Mouse (Mus musculus) stomach, embryonic 14.5 days (tissue): ENCODE measurements at regions not wholly inside any gene's neighbourhood (a gene's known extent, or its start where the extent isn't known, plus 50 kb on each side); places are given as distances from the start of the nearest gene placed in this dataset.

Experiments used
- ATAC-seq: fragments of 200-750 bp; cut with Nextera tagmentation; 2 replicates; pipeline ENCODE4 v1.8.0; 2017; ENCODE audit warnings: low read depth, moderate TSS enrichment; ENCODE audit not compliant: insufficient number of reproducible peaks, insufficient read depth, low FRiP score
- H3K27ac ChIP-seq: fragments of 300-500 bp; sonication (generic); 2 replicates; pipeline ENCODE4 v1.5.1; 2014; ENCODE audit warnings: mild to moderate bottlenecking, low read length, moderate library complexity, mixed read lengths
- H3K27me3 ChIP-seq: fragments of 300-500 bp; sonication (generic); 2 replicates; pipeline ENCODE4 v1.6.1; 2014; ENCODE audit warnings: low read length, control low read depth, mixed read lengths; ENCODE audit not compliant: control insufficient read depth, insufficient read depth
- H3K36me3 ChIP-seq: fragments of 300-500 bp; sonication (generic); 2 replicates; pipeline ENCODE4 v1.6.1; 2014; ENCODE audit warnings: mild to moderate bottlenecking, control low read depth, low read length, moderate library complexity, mixed read lengths; ENCODE audit not compliant: control insufficient read depth, insufficient read depth
- H3K4me1 ChIP-seq: fragments of 300-500 bp; sonication (generic); 2 replicates; pipeline ENCODE4 v1.6.1; 2014; ENCODE audit warnings: low read length, control low read depth, mixed read lengths; ENCODE audit not compliant: control insufficient read depth, insufficient read depth
- H3K4me2 ChIP-seq: fragments of 300-500 bp; sonication (generic); replicated peaks from 2 replicates; pipeline ENCODE4 v1.6.1; 2014; ENCODE audit warnings: low read depth, low read length, control low read depth
- H3K4me3 ChIP-seq: fragments of 300-500 bp; sonication (generic); 2 replicates; pipeline ENCODE4 v1.5.1; 2014; ENCODE audit warnings: low read depth, low read length, control low read depth
- H3K9ac ChIP-seq: fragments of 300-500 bp; sonication (generic); replicated peaks from 2 replicates; pipeline ENCODE4 v1.6.1; 2014; ENCODE audit warnings: low read depth, mild to moderate bottlenecking, control low read depth, low read length, moderate library complexity, mixed read lengths
- H3K9me3 ChIP-seq: fragments of 300-500 bp; sonication (generic); 2 replicates; pipeline ENCODE4 v1.6.1; 2016; ENCODE audit warnings: low read depth, low read length, control low read depth; ENCODE audit not compliant: control insufficient read depth
- WGBS: fragments of 180-500 bp; shearing (Covaris S2); extraction: QIAGEN DNeasy Blood & Tissue Kit; methylation state at CpG from one replicate; pipeline ENCODE4 v1.1.7; 2014; 5-methylcytosine and 5-hydroxymethylcytosine counted together

DNA sequence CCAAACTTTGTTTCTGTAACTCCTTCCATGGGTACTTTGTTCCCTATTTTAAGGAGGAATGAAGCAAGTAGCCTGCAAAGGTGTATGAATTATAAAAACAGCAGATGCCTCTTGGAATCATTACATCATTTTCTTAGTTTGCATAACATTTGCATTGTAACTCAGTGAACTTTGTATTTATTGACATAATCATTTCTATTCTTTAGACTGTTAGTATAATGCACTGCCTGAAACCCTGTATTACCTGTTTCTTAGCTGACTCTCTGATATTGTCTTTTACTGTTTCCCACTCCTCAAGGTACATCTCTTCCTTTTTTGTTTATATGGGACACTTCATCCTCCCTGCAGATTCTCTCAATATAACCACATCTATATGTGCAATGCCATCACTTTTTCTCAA lies 820.6 kb upstream of the Lcorl start:
- Histone ChIP-seq H3K4me3 (no peak overlapping the region), H3K27ac (no peak overlapping the region), H3K36me3 (no peaks in the 10 kb centered on the region), H3K4me2 (no peak overlapping the region), H3K27me3 (no peaks in the 10 kb centered on the region), H3K9me3 (no peaks in the 10 kb centered on the region), H3K4me1 (no peaks in the 10 kb centered on the region), H3K9ac (no peak overlapping the region)
- no peak for ATAC-seq

DNA sequence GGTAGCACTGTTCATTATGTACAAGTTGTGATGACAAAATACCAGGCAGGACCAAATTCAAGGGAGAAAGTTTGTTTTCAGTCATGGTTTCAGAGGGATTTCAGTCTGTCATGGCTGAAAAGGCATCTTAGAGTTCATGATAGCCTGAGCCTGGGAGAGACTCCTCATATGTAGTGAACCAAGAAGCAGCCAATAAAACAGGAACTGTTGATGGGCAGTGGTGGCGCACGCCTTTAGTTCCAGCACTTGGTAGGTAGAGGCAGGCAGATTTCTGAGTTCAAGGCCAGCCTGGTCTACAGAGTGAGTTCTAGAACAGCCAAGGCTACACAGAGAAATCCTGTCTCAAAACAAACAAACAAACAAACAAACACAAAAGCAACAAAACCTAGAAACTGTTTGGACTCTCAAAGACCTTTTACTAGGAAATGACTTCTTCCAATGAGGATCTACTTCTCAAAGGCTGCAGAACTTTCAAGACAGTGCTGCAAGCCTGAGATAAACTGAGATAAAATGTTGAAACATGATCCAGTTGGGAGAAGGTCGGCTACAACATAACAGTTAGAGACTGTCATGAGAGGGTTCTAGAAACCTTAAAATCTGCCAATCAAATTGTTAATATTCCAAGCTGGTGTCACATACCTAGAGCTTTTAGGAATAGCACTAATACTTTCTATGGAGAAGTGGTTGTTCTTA lies 817.5 kb upstream of the Lcorl start:
- no peak for ATAC-seq
- H3K27ac ChIP-seq = no peak overlapping the region
- H3K9me3 ChIP-seq = no peaks in the 10 kb centered on the region
- 75% methylated on average over 3 of the region's 3 CpGs for WGBS
- H3K9ac ChIP-seq = no peak overlapping the region
- H3K27me3 ChIP-seq = no peaks in the 10 kb centered on the region
- no peak overlapping the region for H3K4me2 ChIP-seq
- no peak overlapping the region for H3K4me3 ChIP-seq
- H3K4me1 ChIP-seq = no peaks in the 10 kb centered on the region
- no peaks in the 10 kb centered on the region for H3K36me3 ChIP-seq

DNA sequence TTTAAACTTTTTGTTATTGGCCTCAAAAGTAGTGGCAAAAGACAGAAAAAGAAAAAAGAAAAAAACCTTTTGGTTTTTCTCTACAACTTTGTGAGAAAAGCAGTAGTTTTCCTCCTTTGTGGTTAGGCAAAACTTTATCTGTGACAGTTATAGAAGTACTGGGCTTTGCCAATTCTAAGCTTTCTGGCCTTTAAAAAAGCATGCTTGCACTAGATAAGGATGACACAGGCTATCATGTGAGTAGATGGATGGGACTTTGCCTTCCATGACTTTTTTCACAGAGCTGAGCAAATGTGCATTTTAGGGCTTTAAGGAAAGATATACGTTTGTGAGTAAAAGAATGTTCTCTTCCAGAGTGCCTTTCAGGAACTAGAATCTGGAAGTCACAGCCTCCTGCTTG lies 816.0 kb upstream of the Lcorl start:
- no peaks in the 10 kb centered on the region for H3K9me3 ChIP-seq
- H3K36me3 ChIP-seq = no peaks in the 10 kb centered on the region
- 50% methylated on average over 1 of the region's 1 CpGs for WGBS
- H3K9ac ChIP-seq = no peak overlapping the region
- H3K27ac ChIP-seq = no peak overlapping the region
- no peak for ATAC-seq
- H3K4me2 ChIP-seq = no peak overlapping the region
- no peak overlapping the region for H3K4me3 ChIP-seq
- no peaks in the 10 kb centered on the region for H3K27me3 ChIP-seq
- H3K4me1 ChIP-seq = no peaks in the 10 kb centered on the region

DNA sequence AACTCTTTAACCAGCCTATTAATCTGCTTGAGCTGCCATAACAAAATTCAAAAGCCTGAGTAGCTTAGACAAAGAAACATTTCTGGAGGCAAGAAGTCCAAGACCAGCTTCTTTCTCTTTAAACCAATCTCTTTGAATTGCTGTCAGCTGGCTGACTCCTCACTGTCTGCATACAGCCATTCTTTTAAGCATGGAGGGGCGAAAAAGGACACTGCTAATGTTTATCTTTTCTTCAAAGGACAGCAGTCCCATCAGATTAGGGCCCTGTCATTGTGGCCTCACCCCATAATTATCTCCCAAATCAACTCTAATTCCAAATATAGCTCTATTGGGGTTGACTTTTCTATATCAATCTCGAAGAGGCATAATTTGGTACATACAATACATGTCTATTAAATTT lies 813.1 kb upstream of the Lcorl start:
- WGBS = 53% methylated on average over 2 of the region's 2 CpGs
- Histone ChIP-seq H3K27ac (no peak overlapping the region), H3K9ac (no peak overlapping the region), H3K27me3 (no peaks in the 10 kb centered on the region), H3K9me3 (no peaks in the 10 kb centered on the region), H3K4me1 (no peaks in the 10 kb centered on the region), H3K4me2 (no peak overlapping the region), H3K36me3 (no peaks in the 10 kb centered on the region), H3K4me3 (no peak overlapping the region)
- no peak for ATAC-seq

DNA sequence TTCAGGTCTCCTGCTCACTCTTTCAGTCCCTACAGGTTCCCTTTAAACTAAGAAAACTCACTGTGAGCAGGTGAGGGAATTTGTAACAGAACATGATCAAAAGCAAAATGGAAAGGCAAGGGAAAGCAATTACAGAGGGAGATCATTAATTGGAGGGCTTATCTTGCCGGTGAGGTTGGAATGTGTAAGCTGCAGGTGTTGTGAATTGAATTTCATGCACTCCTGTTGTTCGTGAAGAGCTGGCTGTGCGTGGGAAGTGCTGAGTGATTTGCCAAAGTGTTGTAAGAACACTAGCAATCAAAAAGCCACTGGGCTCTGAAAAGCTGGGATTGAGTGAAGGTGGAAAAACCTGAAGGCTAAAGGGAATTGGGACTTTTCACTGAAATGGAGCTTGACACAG lies 808.8 kb upstream of the Lcorl start:
- no peak for ATAC-seq
- Histone ChIP-seq H3K36me3 (no peaks in the 10 kb centered on the region), H3K27ac (no peak overlapping the region), H3K4me1 (no peaks in the 10 kb centered on the region), H3K9ac (no peak overlapping the region), H3K9me3 (no peaks in the 10 kb centered on the region), H3K4me3 (no peak overlapping the region), H3K4me2 (no peak overlapping the region), H3K27me3 (no peaks in the 10 kb centered on the region)
- WGBS = 21% methylated on average over 3 of the region's 3 CpGs

DNA sequence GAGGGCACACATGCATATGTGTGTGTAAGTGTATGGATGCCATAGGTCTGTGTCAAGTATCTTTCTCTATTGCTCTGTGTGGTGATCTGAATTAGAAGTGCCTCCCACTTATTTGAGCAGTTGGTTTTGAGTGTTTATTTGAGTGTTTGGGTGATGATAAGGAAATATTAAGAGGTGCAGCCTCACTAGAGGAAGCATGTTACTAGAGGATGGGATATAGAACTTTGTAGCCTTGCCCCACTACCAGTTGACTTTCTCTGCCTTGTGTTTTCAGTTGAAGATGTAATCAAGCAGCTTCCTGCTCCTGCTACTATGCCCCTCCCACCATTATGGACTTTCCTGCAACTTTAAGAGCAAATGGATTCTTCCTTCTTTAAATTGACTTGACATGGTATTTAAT lies 799.6 kb upstream of the Lcorl start:
- Histone ChIP-seq H3K4me3 (no peak overlapping the region), H3K36me3 (no peaks in the 10 kb centered on the region), H3K9me3 (no peaks in the 10 kb centered on the region), H3K9ac (no peak overlapping the region), H3K27ac (no peak overlapping the region), H3K4me2 (no peak overlapping the region), H3K4me1 (no peaks in the 10 kb centered on the region), H3K27me3 (no peaks in the 10 kb centered on the region)
- ATAC-seq = no peak

DNA sequence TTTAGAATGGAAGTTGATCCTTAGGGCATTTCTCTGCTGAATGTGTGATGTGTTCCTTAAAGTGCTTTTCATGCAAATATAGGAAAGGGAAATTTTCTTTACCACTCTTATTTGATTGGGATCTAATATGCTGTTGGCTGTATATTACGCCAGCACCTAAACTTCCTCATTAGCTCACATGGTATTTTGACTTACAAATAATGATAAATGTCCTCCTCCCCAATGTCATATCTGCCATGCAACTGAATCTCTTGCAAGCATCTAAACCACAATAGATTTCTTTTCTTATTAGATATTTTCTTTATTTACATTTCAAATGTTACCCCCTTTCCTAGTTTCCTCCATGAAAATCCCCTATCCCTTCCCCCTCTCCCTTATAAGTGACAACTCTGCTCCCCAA lies 796.8 kb upstream of the Lcorl start:
- Histone ChIP-seq H3K9ac (no peak overlapping the region), H3K4me2 (no peak overlapping the region), H3K4me1 (no peaks in the 10 kb centered on the region), H3K9me3 (no peaks in the 10 kb centered on the region), H3K4me3 (no peak overlapping the region), H3K27ac (no peak overlapping the region), H3K36me3 (no peaks in the 10 kb centered on the region), H3K27me3 (no peaks in the 10 kb centered on the region)
- ATAC-seq = no peak
- WGBS = 91% methylated on average over 1 of the region's 1 CpGs

DNA sequence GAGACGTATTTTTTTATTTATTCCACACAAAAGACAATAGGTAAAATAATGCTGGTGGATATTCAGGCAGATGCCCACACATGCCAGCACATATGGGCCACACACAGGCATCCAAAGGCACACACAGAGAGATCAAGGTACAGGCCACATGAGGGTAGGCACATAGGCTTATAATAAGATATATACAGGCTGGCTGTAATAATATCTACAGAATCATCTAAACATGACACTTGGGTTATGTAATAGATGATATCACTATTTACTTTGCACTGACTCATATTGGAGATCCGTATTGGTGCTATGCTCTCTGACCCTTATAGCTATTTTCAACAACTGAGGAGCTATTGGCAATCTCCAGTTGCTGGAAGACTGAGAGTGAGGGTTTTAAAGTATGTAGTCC lies 785.6 kb upstream of the Lcorl start:
- Histone ChIP-seq H3K27me3 (no peaks in the 10 kb centered on the region), H3K4me3 (no peak overlapping the region), H3K4me2 (no peak overlapping the region), H3K27ac (no peak overlapping the region), H3K9ac (no peak overlapping the region), H3K36me3 (no peaks in the 10 kb centered on the region), H3K4me1 (0 out of 2 replicates have a peak, but pooled peaks cover 3% of the 10 kb centered on the region), H3K9me3 (no peaks in the 10 kb centered on the region)
- ATAC-seq = no peak
- WGBS = 66% methylated on average over 2 of the region's 2 CpGs

DNA sequence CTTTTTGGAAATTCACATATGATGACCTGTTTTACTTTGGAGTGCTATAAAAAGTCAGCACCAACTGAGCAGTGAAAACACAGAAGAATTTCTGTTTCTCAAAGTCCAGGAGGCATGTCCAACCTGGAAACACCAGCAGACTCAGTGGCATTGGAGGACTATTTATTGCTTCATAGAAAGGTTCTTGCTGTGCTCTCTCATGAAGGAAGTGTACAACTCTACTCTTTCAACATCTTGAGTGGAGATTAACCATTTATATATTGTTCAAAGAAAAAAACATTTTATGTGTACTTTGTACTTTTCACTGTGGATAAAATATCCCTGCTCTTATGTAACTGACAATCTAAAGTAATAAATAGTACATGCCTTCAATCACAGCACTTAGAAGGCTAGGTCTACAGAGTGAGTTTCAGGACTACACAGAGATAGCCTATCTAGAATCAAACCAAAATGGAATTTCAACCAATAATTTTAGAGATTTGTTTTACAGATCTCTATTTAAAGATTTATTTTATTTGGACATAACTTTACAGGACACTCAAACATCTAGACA lies 777.8 kb upstream of the Lcorl start:
- H3K4me3 ChIP-seq = no peak overlapping the region
- H3K4me2 ChIP-seq = no peak overlapping the region
- H3K9me3 ChIP-seq = no peaks in the 10 kb centered on the region
- H3K9ac ChIP-seq = no peak overlapping the region
- no peaks in the 10 kb centered on the region for H3K36me3 ChIP-seq
- no peaks in the 10 kb centered on the region for H3K4me1 ChIP-seq
- no peak overlapping the region for H3K27ac ChIP-seq
- no peak for ATAC-seq
- H3K27me3 ChIP-seq = no peaks in the 10 kb centered on the region
